Mouse (Mus musculus): ENCODE measurements around the gene Ddx31.

GRCm38 (mm10) chr2:28945388-28945787, 105.2 kb downstream of the Ddx31 start:
- no peak for TF ChIP-seq CTCF (IDR thresholded peaks at IDR 0.05; ENCODE audit: low read depth)
- no peak for TF ChIP-seq EP300 (IDR thresholded peaks at IDR 0.05; ENCODE audit: low read depth)
